Mouse (Mus musculus) neural tube, embryonic 15.5 days (tissue): ENCODE results near the gene Mgat4b. TPM values are rescaled to one million over a fixed set of nuclear protein-coding genes. Genes with fewer than 3 reads are reported as not detected.

Experiments
- ATAC-seq: fragments of 200-750 bp; cut with Nextera tagmentation; 2 replicates; pipeline ENCODE4 v1.8.0; 2017; ENCODE audit warnings: mild to moderate bottlenecking, moderate TSS enrichment, moderate library complexity; ENCODE audit not compliant: low FRiP score
- H3K27ac ChIP-seq: fragments of 300-500 bp; sonication (generic); replicated peaks from 2 replicates; pipeline ENCODE4 v1.5.1; 2015; ENCODE audit warnings: mild to moderate bottlenecking, inconsistent platforms
- H3K27me3 ChIP-seq: fragments of 300-500 bp; sonication (generic); replicated peaks from 2 replicates; pipeline ENCODE4 v1.6.1; 2015; ENCODE audit warnings: inconsistent platforms
- H3K36me3 ChIP-seq: fragments of 300-500 bp; sonication (generic); 2 replicates; pipeline ENCODE4 v1.6.1; 2015; ENCODE audit warnings: inconsistent platforms
- H3K4me1 ChIP-seq: fragments of 300-500 bp; sonication (generic); 2 replicates; pipeline ENCODE4 v1.6.1; 2015; ENCODE audit warnings: inconsistent platforms
- H3K4me2 ChIP-seq: fragments of 300-500 bp; sonication (generic); 2 replicates; pipeline ENCODE4 v1.6.1; 2015; ENCODE audit warnings: inconsistent platforms, mild to moderate bottlenecking, moderate library complexity
- H3K4me3 ChIP-seq: fragments of 300-500 bp; sonication (generic); replicated peaks from 2 replicates; pipeline ENCODE4 v1.5.1; 2015; ENCODE audit warnings: mild to moderate bottlenecking, inconsistent platforms
- H3K9ac ChIP-seq: fragments of 300-500 bp; sonication (generic); replicated peaks from 2 replicates; pipeline ENCODE4 v1.6.1; 2015; ENCODE audit warnings: mild to moderate bottlenecking, inconsistent platforms
- H3K9me3 ChIP-seq: fragments of 300-500 bp; sonication (generic); replicated peaks from 2 replicates; pipeline ENCODE4 v1.6.1; 2016; ENCODE audit warnings: inconsistent platforms
- WGBS: fragments of 180-500 bp; shearing (Covaris S2); methylation state at CpG from one replicate; pipeline ENCODE4 v1.1.7; 2015; ENCODE audit warnings: mixed read lengths; 5-methylcytosine and 5-hydroxymethylcytosine counted together
- polyA plus RNA-seq: library from polyadenylated mRNA; unstranded; fragments of >200 nt; fragmentation: Nextera tagmentation; extraction: Ambion mirVana; gene quantifications from 2 replicates; pipeline ENCODE4 v1.2.1, GENCODE M21; 2015

The Mgat4b gene
- polyA plus RNA-seq, 1 experiment from 2014 or later: 63.8 TPM

GRCm38 (mm10) chr11:50182702-50183101 lies 28.0 kb upstream of the Mgat4b start:
- WGBS: 92% methylated on average over 4 of the region's 4 CpGs
- Histone ChIP-seq H3K4me1 (no peaks in the 10 kb centered on the region), H3K4me3 (no peak overlapping the region), H3K27me3 (no peaks in the 10 kb centered on the region), H3K36me3 (peaks cover 46% of the 10 kb centered on the region), H3K9ac (no peak overlapping the region), H3K4me2 (no peak overlapping the region), H3K9me3 (no peaks in the 10 kb centered on the region), H3K27ac (no peak overlapping the region)
- no peak for ATAC-seq

GRCm38 (mm10) chr11:50184788-50185187 lies 25.9 kb upstream of the Mgat4b start:
- no peak overlapping the region for H3K27ac ChIP-seq
- H3K9me3 ChIP-seq: no peaks in the 10 kb centered on the region
- H3K4me1 ChIP-seq: no peaks in the 10 kb centered on the region
- 84% methylated on average over 3 of the region's 3 CpGs for WGBS
- ATAC-seq: no peak
- H3K4me3 ChIP-seq: no peak overlapping the region
- no peak overlapping the region for H3K4me2 ChIP-seq
- H3K9ac ChIP-seq: no peak overlapping the region
- H3K27me3 ChIP-seq: no peaks in the 10 kb centered on the region
- H3K36me3 ChIP-seq: peaks cover 34% of the 10 kb centered on the region

GRCm38 (mm10) chr11:50188682-50189081 lies 22.0 kb upstream of the Mgat4b start:
- Histone ChIP-seq H3K4me2 (no peak overlapping the region), H3K9me3 (no peaks in the 10 kb centered on the region), H3K27me3 (no peaks in the 10 kb centered on the region), H3K36me3 (peaks cover 33% of the 10 kb centered on the region; the same call in 1 of the 2 replicates), H3K9ac (no peak overlapping the region), H3K4me3 (no peak overlapping the region), H3K27ac (no peak overlapping the region), H3K4me1 (no peaks in the 10 kb centered on the region)
- no peak for ATAC-seq
- WGBS: 82% methylated on average over 7 of the region's 7 CpGs

GRCm38 (mm10) chr11:50190362-50190761 lies 20.3 kb upstream of the Mgat4b start:
- H3K36me3 ChIP-seq: peaks cover 44% of the 10 kb centered on the region; the same call in 1 of the 2 replicates
- H3K9me3 ChIP-seq: no peaks in the 10 kb centered on the region
- no peak overlapping the region for H3K27ac ChIP-seq
- 85% methylated on average over 4 of the region's 4 CpGs for WGBS
- H3K9ac ChIP-seq: no peak overlapping the region
- ATAC-seq: no peak
- no peaks in the 10 kb centered on the region for H3K4me1 ChIP-seq
- no peak overlapping the region for H3K4me3 ChIP-seq
- H3K4me2 ChIP-seq: no peak overlapping the region
- no peaks in the 10 kb centered on the region for H3K27me3 ChIP-seq

- 96% methylated on average over 3 of the region's 3 CpGs for WGBS
- H3K36me3 ChIP-seq: peaks cover 51% of the 10 kb centered on the region
These were observed 18.4 kb upstream of the Mgat4b start for GRCm38 (mm10) chr11:50192278-50192677.

GRCm38 (mm10) chr11:50194070-50194469 lies 16.6 kb upstream of the Mgat4b start:
- Histone ChIP-seq H3K4me1 (no peaks in the 10 kb centered on the region), H3K4me3 (no peak overlapping the region), H3K4me2 (no peak overlapping the region), H3K9me3 (no peaks in the 10 kb centered on the region), H3K36me3 (peaks cover 57% of the 10 kb centered on the region), H3K9ac (no peak overlapping the region), H3K27ac (no peak overlapping the region), H3K27me3 (no peaks in the 10 kb centered on the region)
- WGBS: 75% methylated on average over 7 of the region's 7 CpGs
- ATAC-seq: no peak

More at GRCm38 (mm10) chr11:50192278-50192677, 18.4 kb upstream of the Mgat4b start:
- no peak overlapping the region for H3K4me2 ChIP-seq
- no peaks in the 10 kb centered on the region for H3K4me1 ChIP-seq
- H3K27me3 ChIP-seq: no peaks in the 10 kb centered on the region
- no peak overlapping the region for H3K27ac ChIP-seq
- no peak overlapping the region for H3K4me3 ChIP-seq
- H3K9me3 ChIP-seq: no peaks in the 10 kb centered on the region
- no peak overlapping the region for H3K9ac ChIP-seq
- ATAC-seq: no peak

- no peak overlapping the region for H3K4me2 ChIP-seq
- no peak for ATAC-seq
- no peak overlapping the region for H3K27ac ChIP-seq
- no peaks in the 10 kb centered on the region for H3K9me3 ChIP-seq
- WGBS: 83% methylated on average over 4 of the region's 4 CpGs
- H3K9ac ChIP-seq: no peak overlapping the region
- H3K36me3 ChIP-seq: peaks cover 64% of the 10 kb centered on the region
- no peaks in the 10 kb centered on the region for H3K27me3 ChIP-seq
- H3K4me3 ChIP-seq: no peak overlapping the region
- H3K4me1 ChIP-seq: no peaks in the 10 kb centered on the region
These were observed 15.9 kb upstream of the Mgat4b start for GRCm38 (mm10) chr11:50194793-50195192.

- 93% methylated on average over 4 of the region's 4 CpGs for WGBS
- Histone ChIP-seq H3K9ac (no peak overlapping the region), H3K4me2 (no peak overlapping the region), H3K36me3 (peaks cover 75% of the 10 kb centered on the region), H3K9me3 (no peaks in the 10 kb centered on the region), H3K4me3 (no peak overlapping the region), H3K27me3 (no peaks in the 10 kb centered on the region), H3K27ac (no peak overlapping the region), H3K4me1 (no peaks in the 10 kb centered on the region)
- no peak for ATAC-seq
These were observed 13.2 kb upstream of the Mgat4b start for GRCm38 (mm10) chr11:50197500-50197899.

- no peaks in the 10 kb centered on the region for H3K4me1 ChIP-seq
- no peak for ATAC-seq
These were observed 12.4 kb upstream of the Mgat4b start for GRCm38 (mm10) chr11:50198219-50198846.

GRCm38 (mm10) chr11:50198916-50199315 lies 11.8 kb upstream of the Mgat4b start:
- 95% methylated on average over 2 of the region's 2 CpGs for WGBS
- no peak for ATAC-seq
- Histone ChIP-seq H3K36me3 (peaks cover 83% of the 10 kb centered on the region), H3K9ac (no peak overlapping the region), H3K4me2 (no peak overlapping the region), H3K4me3 (no peak overlapping the region), H3K27me3 (no peaks in the 10 kb centered on the region), H3K27ac (no peak overlapping the region), H3K4me1 (no peaks in the 10 kb centered on the region), H3K9me3 (no peaks in the 10 kb centered on the region)

More at GRCm38 (mm10) chr11:50198219-50198846, 12.4 kb upstream of the Mgat4b start:
- Histone ChIP-seq H3K9me3 (no peaks in the 10 kb centered on the region), H3K27me3 (no peaks in the 10 kb centered on the region), H3K27ac (no peak overlapping the region), H3K36me3 (peaks cover 84% of the 10 kb centered on the region), H3K9ac (no peak overlapping the region), H3K4me2 (no peak overlapping the region), H3K4me3 (no peak overlapping the region)
- 87% methylated on average over 4 of the region's 5 CpGs for WGBS

GRCm38 (mm10) chr11:50200613-50201012 lies 10.1 kb upstream of the Mgat4b start:
- no peaks in the 10 kb centered on the region for H3K27me3 ChIP-seq
- no peak overlapping the region for H3K4me3 ChIP-seq
- no peaks in the 10 kb centered on the region for H3K9me3 ChIP-seq
- H3K9ac ChIP-seq: no peak overlapping the region
- WGBS: 67% methylated on average over 8 of the region's 8 CpGs
- H3K36me3 ChIP-seq: peaks cover 91% of the 10 kb centered on the region
- H3K4me2 ChIP-seq: no peak overlapping the region
- ATAC-seq: no peak
- no peak overlapping the region for H3K27ac ChIP-seq
- H3K4me1 ChIP-seq: no peaks in the 10 kb centered on the region

GRCm38 (mm10) chr11:50201590-50201989 lies 9.1 kb upstream of the Mgat4b start:
- Histone ChIP-seq H3K36me3 (peaks cover 95% of the 10 kb centered on the region), H3K4me1 (no peaks in the 10 kb centered on the region), H3K9ac (no peak overlapping the region), H3K27me3 (no peaks in the 10 kb centered on the region), H3K4me2 (no peak overlapping the region), H3K27ac (no peak overlapping the region), H3K4me3 (no peak overlapping the region), H3K9me3 (no peaks in the 10 kb centered on the region)
- no peak for ATAC-seq
- 86% methylated on average over 3 of the region's 3 CpGs for WGBS
